Mouse (Mus musculus) heart, adult 2 months (tissue): ENCODE data around the gene Polh. TPM values are rescaled to one million over a fixed set of nuclear protein-coding genes. Genes with fewer than 3 reads are reported as not detected.

ENCODE experiments used
- DNase-seq, 2 experiments: peaks; one replicate each; pipeline ENCODE4 v3.0.0; 2021
- H3K27ac ChIP-seq: fragments of 200-600 bp; 2 replicates; pipeline ENCODE4 v1.8.1; 2022
- H3K27me3 ChIP-seq: fragments of 200-500 bp; 2 replicates; pipeline ENCODE4 v1.6.1; 2012; ENCODE audit warnings: mild to moderate bottlenecking, low read length, inconsistent platforms, mixed read lengths; ENCODE audit not compliant: control insufficient read depth, insufficient read depth
- H3K36me3 ChIP-seq: fragments of 200-500 bp; 2 replicates; pipeline ENCODE4 v1.6.1; 2012; ENCODE audit warnings: low read length, inconsistent platforms; ENCODE audit not compliant: control insufficient read depth, insufficient read depth
- H3K4me1 ChIP-seq: fragments of 200-500 bp; 2 replicates; pipeline ENCODE4 v1.6.1; 2011; ENCODE audit warnings: low read length; ENCODE audit not compliant: control insufficient read depth, insufficient read depth
- H3K4me3 ChIP-seq: fragments of 200-600 bp; 2 replicates; pipeline ENCODE4 v1.8.1; 2022
- H3K79me2 ChIP-seq: fragments of 200-500 bp; replicated peaks from 2 replicates; pipeline ENCODE4 v1.6.1; 2012; ENCODE audit warnings: mild to moderate bottlenecking, inconsistent platforms, low read length, moderate library complexity, mixed read lengths; ENCODE audit not compliant: control insufficient read depth, insufficient read depth
- H3K9ac ChIP-seq: fragments of 200-500 bp; 2 replicates; pipeline ENCODE4 v1.6.1; 2012; ENCODE audit warnings: low read depth, mild to moderate bottlenecking, control low read depth, inconsistent platforms, low read length, mixed read lengths
- CTCF ChIP-seq: fragments of 200-600 bp; IDR thresholded peaks from 2 replicates; pipeline ENCODE4 v1.8.1; 2022; ENCODE audit warnings: antibody characterized with exemption, mild to moderate bottlenecking, moderate library complexity
- EP300 ChIP-seq: fragments of 200-500 bp; IDR thresholded peaks from 2 replicates; pipeline ENCODE4 v1.6.1; 2011; ENCODE audit warnings: low read depth, low read length, control low read depth; ENCODE audit not compliant: insufficient read depth
- POLR2A ChIP-seq: fragments of 200-500 bp; IDR thresholded peaks from 2 replicates; pipeline ENCODE4 v1.6.1; 2011; ENCODE audit warnings: mild to moderate bottlenecking, low read depth, low read length, control low read depth; ENCODE audit not compliant: insufficient read depth
- WGBS: fragments of 180-500 bp; shearing (Covaris S2); methylation state at CpG from one replicate; pipeline ENCODE4 v1.1.7; 2018; 5-methylcytosine and 5-hydroxymethylcytosine counted together
- intact Hi-C: fragments of 180-260 bp; cut with DNase I; formaldehyde crosslinking; loops from one replicate; pipeline ENCODE4 v1.15.1; 2025
- polyA plus RNA-seq: library from polyadenylated mRNA; depleted of rRNA; stranded (reverse); fragments of >200 nt; gene quantifications from 2 replicates; pipeline ENCODE4 v1.2.3, GENCODE M21; 2012
- total RNA-seq, 2 experiments: library from RNA; stranded (reverse); gene quantifications; 2 replicates each; pipeline ENCODE4 v1.2.3; 2021

Polh gene
- total and polyA plus RNA-seq, 3 experiments = 3.5 to 8.3 (median 8.2) TPM

GRCm38 (mm10) chr17:46167014-46167413 lies 35.4 kb downstream of the Polh start:
- intact Hi-C loops = loop anchor here (5.0 to 10.0 kb wide), 2 partner anchors 35 to 432 kb away; partner anchors contain the start of genes 1600014C23Rik, Polh and Xpo5
- Histone ChIP-seq H3K4me1 (peaks cover 8% of the 10 kb centered on the region), H3K36me3 (no peaks in the 10 kb centered on the region; the same call in 1 of the 2 replicates), H3K79me2 (no peaks in the 10 kb centered on the region), H3K27ac (peak overlapping the region; percentile 66), H3K27me3 (no peaks in the 10 kb centered on the region), H3K9ac (0 out of 2 replicates have a peak overlapping the region, but pooled peaks have one; percentile 19), H3K4me3 (no peak overlapping the region)
- peak in 1 of 2 experiments; percentile 22 for DNase-seq
- WGBS = 77% methylated on average over 11 of the region's 11 CpGs
- TF ChIP-seq EP300 (peak; percentile 27; the same call in 1 of the 2 replicates), POLR2A (0 out of 2 replicates have a peak, but pooled peaks have one; percentile 6), CTCF (peak; percentile 72)

GRCm38 (mm10) chr17:46166270-46166669 lies 36.2 kb downstream of the Polh start:
- 51% methylated on average over 5 of the region's 5 CpGs for WGBS
- H3K4me3 ChIP-seq = no peak overlapping the region
- H3K27ac ChIP-seq = peak overlapping the region; percentile 66; the same call in 1 of the 2 replicates
- intact Hi-C loops = loop anchor here (5.0 to 10.0 kb wide), 2 partner anchors 36 to 431 kb away; partner anchors contain the start of genes 1600014C23Rik, Polh and Xpo5
- no peak overlapping the region for H3K9ac ChIP-seq
- H3K36me3 ChIP-seq = no peaks in the 10 kb centered on the region; the same call in 1 of the 2 replicates
- no peaks in the 10 kb centered on the region for H3K79me2 ChIP-seq
- no peak for DNase-seq
- no peaks in the 10 kb centered on the region for H3K27me3 ChIP-seq
- peaks cover 11% of the 10 kb centered on the region for H3K4me1 ChIP-seq
- TF ChIP-seq EP300 = no peak
- no peak for TF ChIP-seq CTCF
- TF ChIP-seq POLR2A = no peak

GRCm38 (mm10) chr17:46165460-46165859 lies 37.0 kb downstream of the Polh start:
- Histone ChIP-seq H3K4me1 (peaks cover 11% of the 10 kb centered on the region), H3K36me3 (no peaks in the 10 kb centered on the region; the same call in 1 of the 2 replicates), H3K27ac (no peak overlapping the region), H3K4me3 (no peak overlapping the region), H3K27me3 (no peaks in the 10 kb centered on the region), H3K79me2 (no peaks in the 10 kb centered on the region), H3K9ac (no peak overlapping the region)
- 82% methylated on average over 12 of the region's 12 CpGs for WGBS
- no peak for DNase-seq
- intact Hi-C loops = loop anchor here (5.0 to 10.0 kb wide), 2 partner anchors 37 to 431 kb away; partner anchors contain the start of genes 1600014C23Rik, Polh and Xpo5
- TF ChIP-seq EP300 (no peak), POLR2A (no peak), CTCF (no peak)

GRCm38 (mm10) chr17:46164791-46165190 lies 37.7 kb downstream of the Polh start:
- H3K27me3 ChIP-seq = no peaks in the 10 kb centered on the region
- H3K9ac ChIP-seq = no peak overlapping the region
- H3K4me3 ChIP-seq = no peak overlapping the region
- intact Hi-C loops = loop anchor here (5.0 to 10.0 kb wide), 2 partner anchors 38 to 430 kb away; partner anchors contain the start of genes 1600014C23Rik, Polh and Xpo5
- H3K79me2 ChIP-seq = no peaks in the 10 kb centered on the region
- H3K4me1 ChIP-seq = peaks cover 11% of the 10 kb centered on the region
- DNase-seq = no peak
- TF ChIP-seq EP300 (no peak), POLR2A (no peak), CTCF (no peak)
- 93% methylated on average over 10 of the region's 10 CpGs for WGBS
- H3K27ac ChIP-seq = no peak overlapping the region
- H3K36me3 ChIP-seq = no peaks in the 10 kb centered on the region; the same call in 1 of the 2 replicates

DNA sequence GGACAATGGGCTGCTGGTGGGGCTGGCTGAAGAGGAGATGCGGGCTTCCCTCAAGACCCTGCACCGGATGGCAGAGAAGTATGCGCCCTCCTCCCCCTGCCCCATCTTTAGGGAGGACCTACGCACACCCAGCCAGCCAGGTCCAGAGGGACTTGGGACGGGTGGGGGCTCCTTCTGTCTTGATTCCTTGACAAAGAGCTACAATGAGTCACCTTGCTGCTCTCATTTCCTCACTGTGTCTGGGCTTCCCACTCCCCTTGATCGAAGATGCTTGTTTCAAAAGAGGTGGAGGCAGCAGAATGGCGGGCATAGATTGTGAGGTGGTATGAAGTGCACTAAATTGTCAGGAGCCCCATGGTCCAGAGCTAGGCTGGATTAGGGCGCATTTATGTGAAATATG lies 38.1 kb downstream of the Polh start:
- intact Hi-C loops = loop anchor here (10.0 kb wide), 1 partner anchor 430 kb away; the partner anchor contains the start of gene 1600014C23Rik
- Histone ChIP-seq H3K79me2 (no peaks in the 10 kb centered on the region), H3K36me3 (no peaks in the 10 kb centered on the region; the same call in 1 of the 2 replicates), H3K27ac (no peak overlapping the region), H3K4me1 (peaks cover 13% of the 10 kb centered on the region), H3K4me3 (no peak overlapping the region), H3K9ac (no peak overlapping the region), H3K27me3 (no peaks in the 10 kb centered on the region)
- DNase-seq = no peak
- TF ChIP-seq EP300 (no peak), POLR2A (no peak), CTCF (no peak)
- 90% methylated on average over 8 of the region's 8 CpGs for WGBS

DNA sequence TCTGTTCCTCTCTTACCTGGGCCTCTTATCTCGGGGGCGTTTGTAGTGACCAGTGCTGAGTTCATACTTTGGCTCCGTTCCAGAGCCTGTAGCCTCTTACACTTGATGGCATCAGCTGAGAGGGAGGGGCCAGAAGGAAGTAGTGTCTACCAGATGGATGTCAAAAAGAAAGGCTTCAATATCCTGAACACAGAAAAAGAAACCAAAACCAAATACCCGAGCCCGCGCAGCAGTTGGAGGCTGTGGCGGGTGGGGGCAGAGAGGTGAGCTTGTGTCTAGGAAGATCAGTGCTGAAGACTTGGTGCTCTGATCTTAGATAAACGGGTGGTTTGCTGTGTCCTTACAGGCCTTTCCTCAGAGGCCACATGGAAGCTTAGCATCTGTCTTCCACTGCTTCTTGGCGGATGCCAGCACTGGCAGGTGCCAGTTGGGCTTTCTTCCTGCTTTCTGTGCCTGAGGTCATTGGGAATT lies 39.5 kb downstream of the Polh start:
- TF ChIP-seq EP300 (0 out of 2 replicates have a peak, but pooled peaks have one; percentile 12), CTCF (no peak)
- Histone ChIP-seq H3K79me2 (no peaks in the 10 kb centered on the region), H3K9ac (peak overlapping the region; percentile 40), H3K27me3 (no peaks in the 10 kb centered on the region), H3K36me3 (no peaks in the 10 kb centered on the region; the same call in 1 of the 2 replicates), H3K4me1 (peaks cover 11% of the 10 kb centered on the region), H3K27ac (peak overlapping the region; percentile 65), H3K4me3 (peak overlapping the region; percentile 44; the same call in 1 of the 2 replicates)
- peak in 1 of 2 experiments; percentile 56 for DNase-seq
- 33% methylated on average over 9 of the region's 9 CpGs for WGBS
- intact Hi-C loops = loop anchor here (10.0 kb wide), 1 partner anchor 428 kb away; the partner anchor contains the start of gene 1600014C23Rik
